Mouse (Mus musculus) gastrocnemius, adult 18-20 months (tissue): ENCODE measurements at regions not wholly inside any gene's neighbourhood (a gene's known extent, or its start where the extent isn't known, plus 50 kb on each side); places are given as distances from the start of the nearest gene placed in this dataset.

Experiments
- DNase-seq: peaks from one replicate; pipeline ENCODE4 v3.0.0; 2021; ENCODE audit warnings: low spot score

- no peak for DNase-seq
Observed at GRCm38 (mm10) chr10:84024901-84025300, 302.2 kb downstream of the 1500009L16Rik start.

GRCm38 (mm10) chr10:84026798-84027197 is 304.1 kb downstream of the 1500009L16Rik start:
- DNase-seq: peak; percentile 34

GRCm38 (mm10) chr10:84036131-84036877 is 313.6 kb downstream of the 1500009L16Rik start:
- no peak for DNase-seq

GRCm38 (mm10) chr10:84048706-84049105 is 326.0 kb downstream of the 1500009L16Rik start:
- DNase-seq: no peak

- DNase-seq: no peak
Observed at GRCm38 (mm10) chr10:84052696-84053095, 330.0 kb downstream of the 1500009L16Rik start.

GRCm38 (mm10) chr10:84054551-84055336 is 332.1 kb downstream of the 1500009L16Rik start:
- DNase-seq: no peak

- no peak for DNase-seq
Observed at GRCm38 (mm10) chr10:84055402-84056167, 332.9 kb downstream of the 1500009L16Rik start.

- DNase-seq: no peak
Observed at GRCm38 (mm10) chr10:84056323-84057169, 333.9 kb downstream of the 1500009L16Rik start.

GRCm38 (mm10) chr10:84058301-84058700 is 335.6 kb downstream of the 1500009L16Rik start:
- no peak for DNase-seq

- no peak for DNase-seq
Observed at GRCm38 (mm10) chr10:84059646-84060491, 337.2 kb downstream of the 1500009L16Rik start.

GRCm38 (mm10) chr10:84060492-84061218 is 338.0 kb downstream of the 1500009L16Rik start:
- peak; percentile 77 for DNase-seq

GRCm38 (mm10) chr10:84067052-84067650 is 344.5 kb downstream of the 1500009L16Rik start:
- DNase-seq: no peak

GRCm38 (mm10) chr10:84069806-84070205 is 347.1 kb downstream of the 1500009L16Rik start:
- no peak for DNase-seq

- DNase-seq: no peak
Observed at GRCm38 (mm10) chr10:84072866-84073483, 350.3 kb downstream of the 1500009L16Rik start.

- peak; percentile 16 for DNase-seq
Observed at GRCm38 (mm10) chr10:84075581-84075980, 352.9 kb downstream of the 1500009L16Rik start.

- no peak for DNase-seq
Observed at GRCm38 (mm10) chr10:84080236-84080635, 357.6 kb downstream of the 1500009L16Rik start.

- DNase-seq: no peak
Observed at GRCm38 (mm10) chr10:84081673-84082072, 358.7 kb downstream of the Nuak1 start.

- no peak for DNase-seq
Observed at GRCm38 (mm10) chr10:84087528-84087927, 352.9 kb downstream of the Nuak1 start.
